Mouse (Mus musculus) heart, adult 2 months (tissue): ENCODE data around the gene Fam171b. TPM values are rescaled to one million over a fixed set of nuclear protein-coding genes. Genes with fewer than 3 reads are reported as not detected.
A peak's percentile ranks its signal among the peaks of the same experiment; 100 is the strongest.

Experiments used
- DNase-seq, 2 experiments: peaks; one replicate each; pipeline ENCODE4 v3.0.0; 2021
- H3K27ac ChIP-seq: fragments of 200-600 bp; 2 replicates; pipeline ENCODE4 v1.8.1; 2022
- H3K27me3 ChIP-seq: fragments of 200-500 bp; 2 replicates; pipeline ENCODE4 v1.6.1; 2012; ENCODE audit warnings: mild to moderate bottlenecking, low read length, inconsistent platforms, mixed read lengths; ENCODE audit not compliant: control insufficient read depth, insufficient read depth
- H3K36me3 ChIP-seq: fragments of 200-500 bp; 2 replicates; pipeline ENCODE4 v1.6.1; 2012; ENCODE audit warnings: low read length, inconsistent platforms; ENCODE audit not compliant: control insufficient read depth, insufficient read depth
- H3K4me1 ChIP-seq: fragments of 200-500 bp; 2 replicates; pipeline ENCODE4 v1.6.1; 2011; ENCODE audit warnings: low read length; ENCODE audit not compliant: control insufficient read depth, insufficient read depth
- H3K4me3 ChIP-seq: fragments of 200-600 bp; 2 replicates; pipeline ENCODE4 v1.8.1; 2022
- H3K79me2 ChIP-seq: fragments of 200-500 bp; replicated peaks from 2 replicates; pipeline ENCODE4 v1.6.1; 2012; ENCODE audit warnings: mild to moderate bottlenecking, inconsistent platforms, low read length, moderate library complexity, mixed read lengths; ENCODE audit not compliant: control insufficient read depth, insufficient read depth
- H3K9ac ChIP-seq: fragments of 200-500 bp; 2 replicates; pipeline ENCODE4 v1.6.1; 2012; ENCODE audit warnings: low read depth, mild to moderate bottlenecking, control low read depth, inconsistent platforms, low read length, mixed read lengths
- CTCF ChIP-seq: fragments of 200-600 bp; IDR thresholded peaks from 2 replicates; pipeline ENCODE4 v1.8.1; 2022; ENCODE audit warnings: antibody characterized with exemption, mild to moderate bottlenecking, moderate library complexity
- EP300 ChIP-seq: fragments of 200-500 bp; IDR thresholded peaks from 2 replicates; pipeline ENCODE4 v1.6.1; 2011; ENCODE audit warnings: low read depth, low read length, control low read depth; ENCODE audit not compliant: insufficient read depth
- POLR2A ChIP-seq: fragments of 200-500 bp; IDR thresholded peaks from 2 replicates; pipeline ENCODE4 v1.6.1; 2011; ENCODE audit warnings: mild to moderate bottlenecking, low read depth, low read length, control low read depth; ENCODE audit not compliant: insufficient read depth
- WGBS: fragments of 180-500 bp; shearing (Covaris S2); methylation state at CpG from one replicate; pipeline ENCODE4 v1.1.7; 2018; 5-methylcytosine and 5-hydroxymethylcytosine counted together
- intact Hi-C: fragments of 180-260 bp; cut with DNase I; formaldehyde crosslinking; loops from one replicate; pipeline ENCODE4 v1.15.1; 2025
- long read RNA-seq: library from polyadenylated mRNA; stranded (forward); transcript quantifications from one replicate; pipeline ENCODE4 v2.0.0, GENCODE M21; 2021
- polyA plus RNA-seq: library from polyadenylated mRNA; depleted of rRNA; stranded (reverse); fragments of >200 nt; gene quantifications from 2 replicates; pipeline ENCODE4 v1.2.3, GENCODE M21; 2012; rRNA removed
- total RNA-seq, 2 experiments: library from RNA; stranded (reverse); gene quantifications; 2 replicates each; pipeline ENCODE4 v1.2.3; 2021

Fam171b gene
- total RNA-seq (1 to 10 TPM in 1 of 2 experiments, under 1 TPM in 1; 0.77 to 1.0 TPM), polyA plus RNA-seq (0.31 and 0.67 TPM in 2 replicates)
- long read RNA-seq, result 0 reads

DNA sequence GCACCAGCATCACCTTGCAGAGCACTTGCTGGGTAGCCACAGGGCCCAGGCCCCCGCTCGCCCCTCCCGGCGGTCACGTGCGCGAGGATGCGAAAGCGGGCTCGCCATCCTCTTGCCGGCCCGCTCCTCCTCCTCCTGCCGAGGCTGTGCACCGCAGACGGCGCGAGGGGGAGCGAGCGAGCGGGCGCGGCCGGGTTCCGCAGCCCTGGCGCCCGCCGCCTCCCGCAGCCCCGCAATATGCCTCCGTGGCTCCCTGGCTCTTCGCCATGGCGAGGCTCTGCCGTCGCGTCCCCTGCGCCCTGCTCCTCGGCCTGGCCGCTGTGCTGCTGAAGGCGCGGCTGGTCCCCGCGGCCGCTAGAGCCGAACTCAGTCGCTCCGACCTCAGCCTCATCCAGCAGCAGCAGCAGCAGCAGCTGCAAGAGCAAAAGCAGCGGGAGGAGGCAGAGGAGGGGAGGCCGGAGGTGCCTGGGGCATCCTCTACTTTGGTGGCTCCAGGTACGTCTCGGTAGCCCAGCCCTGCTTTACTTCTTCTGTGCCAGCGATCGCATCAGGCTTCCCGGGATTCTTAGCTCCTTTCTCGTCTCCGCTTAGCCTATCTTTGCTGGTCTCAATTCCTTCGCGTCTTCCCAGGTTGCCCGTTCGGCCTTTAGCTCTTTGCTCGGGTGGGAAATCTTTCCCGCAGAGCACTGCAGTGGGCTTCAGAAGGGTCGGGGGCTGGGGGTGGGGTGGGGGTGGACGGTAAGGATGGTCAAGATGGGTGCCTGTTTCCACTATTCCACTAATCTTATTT lies at the start of gene Fam171b:
Gene Fam171b, plus strand, starts transcription at position 154 of the 790 bp plus-strand sequence.
- Histone ChIP-seq H3K36me3 (no peaks in the 10 kb centered on the region), H3K27ac (peak within 1 kb of the TSS; percentile 24; the same call in 1 of the 2 replicates), H3K9ac (peak within 1 kb of the TSS; percentile 78), H3K4me1 (no peaks in the 10 kb centered on the region), H3K79me2 (no peaks in the 10 kb centered on the region), H3K27me3 (peaks cover 4% of the 10 kb centered on the region; the same call in 1 of the 2 replicates), H3K4me3 (peak within 1 kb of the TSS; percentile 71)
- no peak for TF ChIP-seq EP300
- TF ChIP-seq POLR2A, result no peak
- peak; percentile 50 for TF ChIP-seq CTCF
- peak; percentile 77 to 81 for DNase-seq
- WGBS, result under 1% methylated on average over 63 of the region's 63 CpGs
- intact Hi-C loops, result no loop called here

DNA sequence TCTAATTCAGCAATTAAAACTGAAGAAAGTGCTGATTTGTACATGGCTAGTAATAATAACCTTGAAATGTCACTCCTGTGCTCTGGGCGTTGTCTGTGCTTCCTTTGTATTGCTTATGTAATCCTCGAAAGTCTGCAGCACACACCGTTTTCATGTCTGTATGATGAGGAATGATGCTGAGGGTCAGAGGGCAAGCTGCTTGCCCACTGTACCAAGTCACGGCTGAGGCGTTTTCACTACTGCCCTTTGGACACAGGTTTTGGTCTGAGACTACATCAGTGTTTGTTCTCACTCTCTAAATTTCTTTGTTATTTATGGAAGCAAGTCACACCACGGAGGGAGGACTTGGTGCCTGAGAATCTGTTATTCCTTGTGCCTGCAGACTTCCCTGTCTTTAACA lies 46.4 kb upstream of the Fam171b start:
- Histone ChIP-seq H3K9ac (no peak overlapping the region), H3K27ac (no peak overlapping the region), H3K36me3 (no peaks in the 10 kb centered on the region), H3K27me3 (no peaks in the 10 kb centered on the region), H3K4me1 (no peaks in the 10 kb centered on the region), H3K79me2 (no peaks in the 10 kb centered on the region), H3K4me3 (no peak overlapping the region)
- TF ChIP-seq EP300 (no peak), CTCF (no peak), POLR2A (no peak)
- DNase-seq, result no peak
- 83% methylated on average over 6 of the region's 6 CpGs for WGBS
- intact Hi-C loops, result no loop called here

DNA sequence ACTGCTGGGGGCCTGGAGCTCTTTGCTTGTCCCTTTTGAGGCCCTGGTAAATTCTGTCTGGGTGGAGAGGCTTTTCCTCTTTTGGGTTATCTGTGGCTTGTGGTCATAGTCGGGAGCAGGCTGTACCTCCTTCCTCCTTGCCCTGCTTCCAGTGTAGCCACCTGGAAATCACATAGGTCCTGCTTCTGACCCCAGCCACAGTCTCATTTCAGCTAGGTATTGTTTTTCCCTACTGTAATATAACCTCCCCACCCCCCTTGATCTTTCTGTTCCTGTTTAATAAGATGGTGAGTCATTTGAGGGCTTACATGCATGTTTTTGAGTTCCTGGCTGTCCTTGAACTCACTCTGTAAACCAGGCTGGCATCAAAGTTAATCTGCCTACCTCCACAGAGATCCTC lies 45.6 kb upstream of the Fam171b start:
- Histone ChIP-seq H3K27me3 (no peaks in the 10 kb centered on the region), H3K9ac (no peak overlapping the region), H3K36me3 (no peaks in the 10 kb centered on the region), H3K4me3 (no peak overlapping the region), H3K27ac (no peak overlapping the region), H3K4me1 (no peaks in the 10 kb centered on the region), H3K79me2 (no peaks in the 10 kb centered on the region)
- TF ChIP-seq CTCF, result no peak
- TF ChIP-seq POLR2A, result no peak
- no peak for TF ChIP-seq EP300
- DNase-seq, result no peak
- intact Hi-C loops, result no loop called here
- 69% methylated on average over 1 of the region's 1 CpGs for WGBS

DNA sequence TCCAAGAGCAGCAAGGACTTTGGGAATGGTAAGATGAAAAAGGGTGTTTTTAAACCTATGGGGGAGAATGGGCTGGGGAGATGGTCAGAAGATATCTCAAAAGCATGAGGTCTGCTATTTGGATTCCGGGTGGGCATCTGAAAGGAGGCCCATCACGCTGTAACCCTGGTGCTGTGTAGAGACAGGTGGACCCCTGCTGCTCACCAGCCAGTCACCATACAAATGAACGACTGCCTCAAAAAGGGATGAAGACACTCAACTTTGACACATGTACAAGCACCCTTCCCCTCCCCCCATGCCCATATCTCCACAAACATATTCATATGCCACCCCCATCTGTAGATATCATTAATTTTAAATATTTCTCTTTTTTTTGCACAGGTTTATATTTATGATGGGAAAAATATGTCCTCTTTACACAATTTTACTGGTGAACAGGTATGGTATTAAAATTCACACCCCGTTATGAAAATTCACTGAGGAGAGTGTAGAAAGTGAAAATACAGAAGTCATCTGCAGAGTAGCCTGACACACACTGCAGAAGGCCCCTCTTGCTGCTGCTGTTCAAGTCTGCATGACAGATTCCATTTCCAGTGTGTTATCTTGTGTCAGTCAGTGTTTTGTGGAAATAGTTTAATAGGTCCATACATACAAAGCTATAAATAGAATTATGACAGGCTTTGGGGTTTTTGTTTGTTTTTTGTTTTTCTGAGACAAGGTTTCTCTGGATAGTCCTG lies 44.0 kb upstream of the Fam171b start:
- no peaks in the 10 kb centered on the region for H3K27me3 ChIP-seq
- H3K36me3 ChIP-seq, result no peaks in the 10 kb centered on the region
- intact Hi-C loops, result no loop called here
- H3K9ac ChIP-seq, result no peak overlapping the region
- H3K4me3 ChIP-seq, result no peak overlapping the region
- no peak for DNase-seq
- 91% methylated on average over 4 of the region's 4 CpGs for WGBS
- no peaks in the 10 kb centered on the region for H3K79me2 ChIP-seq
- H3K27ac ChIP-seq, result no peak overlapping the region
- TF ChIP-seq EP300 (no peak), CTCF (no peak), POLR2A (no peak)
- H3K4me1 ChIP-seq, result no peaks in the 10 kb centered on the region

DNA sequence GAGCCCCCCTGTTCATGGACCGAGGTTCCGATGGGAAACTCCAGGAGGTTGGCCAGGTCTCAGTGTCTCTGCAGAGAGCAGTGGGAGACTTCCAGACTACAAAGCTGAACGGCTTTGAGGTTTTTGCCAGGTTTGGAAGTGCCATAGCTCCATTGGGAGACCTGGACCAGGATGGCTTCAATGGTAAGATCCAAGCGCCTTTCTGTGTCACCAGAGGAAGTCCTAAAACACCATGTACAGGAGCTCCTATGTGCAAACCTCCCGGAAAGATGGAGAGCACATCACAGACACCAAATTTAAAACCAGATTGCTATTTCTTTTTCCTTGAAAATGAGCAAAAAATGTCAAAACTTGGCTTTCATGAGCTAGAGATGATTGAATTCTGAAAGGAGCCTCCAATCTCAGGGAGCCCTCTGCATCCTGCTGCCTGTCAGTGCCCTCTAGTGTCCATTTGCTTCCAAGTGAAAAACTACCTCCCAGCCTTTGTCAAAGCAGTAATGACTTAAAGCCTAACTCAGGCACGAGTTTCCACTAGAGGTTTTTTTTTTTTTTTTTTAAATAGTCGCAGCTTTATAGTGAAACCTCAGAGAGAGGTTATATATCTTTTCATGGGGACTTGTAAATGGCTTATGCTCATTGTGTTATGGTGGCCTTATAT lies 41.2 kb upstream of the Fam171b start:
- TF ChIP-seq CTCF (peak; percentile 90), POLR2A (no peak), EP300 (peak; percentile 76)
- H3K4me3 ChIP-seq, result no peak overlapping the region
- 56% methylated on average over 7 of the region's 7 CpGs for WGBS
- DNase-seq, result peak; percentile 43 to 47
- no peaks in the 10 kb centered on the region for H3K27me3 ChIP-seq
- H3K4me1 ChIP-seq, result no peaks in the 10 kb centered on the region
- no peak overlapping the region for H3K9ac ChIP-seq
- no peaks in the 10 kb centered on the region for H3K36me3 ChIP-seq
- H3K79me2 ChIP-seq, result no peaks in the 10 kb centered on the region
- no peak overlapping the region for H3K27ac ChIP-seq
- intact Hi-C loops, result loop anchor here (1.0 to 5.0 kb wide), 5 partner anchors 49 to 146 kb away; partner anchors contain the start of genes Itgav and Zc3h15
